Mouse (Mus musculus) heart, adult 2 months (tissue): Measurements from ENCODE around the gene Nfkbil1. TPM values are rescaled to one million over a fixed set of nuclear protein-coding genes. Genes with fewer than 3 reads are reported as not detected.

Experiments used
- DNase-seq, 2 experiments: peaks; one replicate each; pipeline ENCODE4 v3.0.0; 2021
- H3K27ac ChIP-seq: fragments of 200-600 bp; 2 replicates; pipeline ENCODE4 v1.8.1; 2022
- H3K27me3 ChIP-seq: fragments of 200-500 bp; 2 replicates; pipeline ENCODE4 v1.6.1; 2012; ENCODE audit warnings: mild to moderate bottlenecking, low read length, inconsistent platforms, mixed read lengths; ENCODE audit not compliant: control insufficient read depth, insufficient read depth
- H3K36me3 ChIP-seq: fragments of 200-500 bp; 2 replicates; pipeline ENCODE4 v1.6.1; 2012; ENCODE audit warnings: low read length, inconsistent platforms; ENCODE audit not compliant: control insufficient read depth, insufficient read depth
- H3K4me1 ChIP-seq: fragments of 200-500 bp; 2 replicates; pipeline ENCODE4 v1.6.1; 2011; ENCODE audit warnings: low read length; ENCODE audit not compliant: control insufficient read depth, insufficient read depth
- H3K4me3 ChIP-seq: fragments of 200-600 bp; 2 replicates; pipeline ENCODE4 v1.8.1; 2022
- H3K79me2 ChIP-seq: fragments of 200-500 bp; replicated peaks from 2 replicates; pipeline ENCODE4 v1.6.1; 2012; ENCODE audit warnings: mild to moderate bottlenecking, inconsistent platforms, low read length, moderate library complexity, mixed read lengths; ENCODE audit not compliant: control insufficient read depth, insufficient read depth
- H3K9ac ChIP-seq: fragments of 200-500 bp; 2 replicates; pipeline ENCODE4 v1.6.1; 2012; ENCODE audit warnings: low read depth, mild to moderate bottlenecking, control low read depth, inconsistent platforms, low read length, mixed read lengths
- CTCF ChIP-seq: fragments of 200-600 bp; IDR thresholded peaks from 2 replicates; pipeline ENCODE4 v1.8.1; 2022; ENCODE audit warnings: antibody characterized with exemption, mild to moderate bottlenecking, moderate library complexity
- EP300 ChIP-seq: fragments of 200-500 bp; IDR thresholded peaks from 2 replicates; pipeline ENCODE4 v1.6.1; 2011; ENCODE audit warnings: low read depth, low read length, control low read depth; ENCODE audit not compliant: insufficient read depth
- POLR2A ChIP-seq: fragments of 200-500 bp; IDR thresholded peaks from 2 replicates; pipeline ENCODE4 v1.6.1; 2011; ENCODE audit warnings: mild to moderate bottlenecking, low read depth, low read length, control low read depth; ENCODE audit not compliant: insufficient read depth
- WGBS: fragments of 180-500 bp; shearing (Covaris S2); methylation state at CpG from one replicate; pipeline ENCODE4 v1.1.7; 2018; 5-methylcytosine and 5-hydroxymethylcytosine counted together
- intact Hi-C: fragments of 180-260 bp; cut with DNase I; formaldehyde crosslinking; loops from one replicate; pipeline ENCODE4 v1.15.1; 2025
- polyA plus RNA-seq: library from polyadenylated mRNA; depleted of rRNA; stranded (reverse); fragments of >200 nt; gene quantifications from 2 replicates; pipeline ENCODE4 v1.2.3, GENCODE M21; 2012
- total RNA-seq, 2 experiments: library from RNA; stranded (reverse); gene quantifications; 2 replicates each; pipeline ENCODE4 v1.2.3; 2021

Nfkbil1 gene
- total and polyA plus RNA-seq, 3 experiments = 5.0 to 8.2 (median 6.5) TPM

GRCm38 (mm10) chr17:35222299-35222698 is 13.3 kb downstream of the Nfkbil1 start:
- WGBS = 43% methylated on average over 6 of the region's 6 CpGs
- DNase-seq = peak; percentile 35 to 44
- Histone ChIP-seq H3K36me3 (peaks cover 3% of the 10 kb centered on the region; the same call in 1 of the 2 replicates), H3K27me3 (no peaks in the 10 kb centered on the region), H3K4me1 (peaks cover 18% of the 10 kb centered on the region), H3K4me3 (no peak overlapping the region), H3K79me2 (0 out of 2 replicates have a peak, but pooled peaks cover 1% of the 10 kb centered on the region), H3K27ac (peak overlapping the region; percentile 67), H3K9ac (peak overlapping the region; percentile 43)
- TF ChIP-seq EP300 (no peak), CTCF (no peak), POLR2A (no peak)
- intact Hi-C loops = no loop called here

- TF ChIP-seq EP300 = no peak
- 0 out of 2 replicates have a peak, but pooled peaks have one; percentile 39 for TF ChIP-seq POLR2A
- DNase-seq = peak; percentile 73 to 78
- H3K4me3 ChIP-seq = peak within 1 kb of the TSS; percentile 34
- H3K9ac ChIP-seq = peak within 1 kb of the TSS; percentile 58
- H3K4me1 ChIP-seq = peaks cover 18% of the 10 kb centered on the region
- no peaks in the 10 kb centered on the region for H3K79me2 ChIP-seq
- peak within 1 kb of the TSS; percentile 87 for H3K27ac ChIP-seq
- 36% methylated on average over 28 of the region's 28 CpGs for WGBS
- H3K27me3 ChIP-seq = no peaks in the 10 kb centered on the region
- intact Hi-C loops = no loop called here
- H3K36me3 ChIP-seq = peaks cover 3% of the 10 kb centered on the region; the same call in 1 of the 2 replicates
Measured at GRCm38 (mm10) chr17:35220156-35220952, 15.2 kb downstream of the Nfkbil1 start, which contains the start of gene Gm16181. Gene Gm16181 (plus strand): TSS chr17:35220834.

DNA sequence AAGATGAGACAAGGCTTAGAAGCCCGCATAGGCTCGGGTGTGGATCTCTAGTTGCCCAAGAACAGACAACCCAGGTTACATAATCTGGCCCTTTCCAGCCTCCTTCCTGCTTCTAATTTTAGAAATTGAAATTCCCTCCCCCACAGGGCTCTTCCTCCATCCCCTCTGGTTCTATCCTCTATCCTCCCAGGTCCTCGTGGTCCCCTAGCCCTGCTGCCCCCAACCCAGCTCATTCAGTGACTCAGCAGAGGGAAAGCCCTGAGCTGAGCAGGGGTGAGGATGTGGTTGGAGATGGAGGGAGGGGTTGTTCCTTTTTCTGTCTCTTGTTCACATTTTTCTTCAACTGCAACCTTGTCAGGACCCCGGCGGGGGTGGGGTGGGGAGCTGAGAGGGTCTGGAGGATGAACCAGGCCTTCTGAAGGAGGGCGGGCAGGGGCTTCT is 16.0 kb downstream of the Nfkbil1 start:
- H3K27ac ChIP-seq = peak overlapping the region; percentile 87
- peak overlapping the region; percentile 9; the same call in 1 of the 2 replicates for H3K9ac ChIP-seq
- H3K27me3 ChIP-seq = no peaks in the 10 kb centered on the region
- WGBS = 35% methylated on average over 6 of the region's 6 CpGs
- H3K4me3 ChIP-seq = no peak overlapping the region
- H3K36me3 ChIP-seq = peaks cover 3% of the 10 kb centered on the region; the same call in 1 of the 2 replicates
- H3K4me1 ChIP-seq = peaks cover 18% of the 10 kb centered on the region
- peak; percentile 47 to 51 for DNase-seq
- intact Hi-C loops = loop anchor here (2.0 kb wide), 1 partner anchor 21 kb away; no protein-coding TSS in a partner anchor
- H3K79me2 ChIP-seq = no peaks in the 10 kb centered on the region
- TF ChIP-seq CTCF (no peak), POLR2A (no peak), EP300 (no peak)

DNA sequence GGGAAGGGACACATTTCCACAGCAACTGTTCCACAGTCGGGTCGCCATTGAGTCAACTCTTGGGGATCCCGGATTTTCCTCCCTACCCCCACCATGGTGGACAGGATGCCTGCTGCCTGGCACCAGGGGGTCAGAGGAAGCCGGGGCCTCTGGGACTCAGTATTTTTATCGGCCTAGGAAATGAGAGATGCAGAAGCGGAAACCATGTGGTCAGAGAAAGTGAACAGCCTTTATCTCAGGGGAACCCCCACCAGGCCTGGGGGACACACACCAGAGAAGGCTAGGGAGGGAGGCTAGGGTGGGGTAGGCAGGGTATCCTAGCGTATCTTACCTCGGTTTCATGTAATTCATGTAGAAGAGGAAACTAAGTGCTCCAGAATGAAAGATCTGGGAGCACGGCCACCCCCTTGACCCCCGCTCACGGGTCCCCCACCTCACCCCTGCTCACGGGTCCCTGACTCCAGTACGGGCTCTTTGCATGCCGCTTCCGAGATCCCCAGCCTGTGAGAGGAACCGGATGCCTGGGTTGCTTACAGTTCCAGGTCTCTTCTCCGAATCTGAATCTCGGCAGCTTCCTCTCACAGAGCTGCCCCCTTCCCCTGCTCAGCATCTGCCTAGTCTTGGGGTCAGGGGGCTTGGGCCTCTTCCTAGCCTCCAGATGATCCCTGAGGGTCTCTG is 16.9 kb downstream of the Nfkbil1 start:
- intact Hi-C loops = loop anchor here (2.0 kb wide), 1 partner anchor 20 kb away; no protein-coding TSS in a partner anchor
- Histone ChIP-seq H3K27ac (peak overlapping the region; percentile 87), H3K27me3 (no peaks in the 10 kb centered on the region), H3K9ac (peak overlapping the region; percentile 61), H3K36me3 (peaks cover 3% of the 10 kb centered on the region; the same call in 1 of the 2 replicates), H3K79me2 (no peaks in the 10 kb centered on the region), H3K4me1 (peaks cover 18% of the 10 kb centered on the region), H3K4me3 (peak overlapping the region; percentile 19; the same call in 1 of the 2 replicates)
- TF ChIP-seq CTCF = no peak
- no peak for TF ChIP-seq POLR2A
- TF ChIP-seq EP300 = 0 out of 2 replicates have a peak, but pooled peaks have one; percentile 42
- peak; percentile 57 to 73 for DNase-seq
- 50% methylated on average over 18 of the region's 18 CpGs for WGBS

DNA sequence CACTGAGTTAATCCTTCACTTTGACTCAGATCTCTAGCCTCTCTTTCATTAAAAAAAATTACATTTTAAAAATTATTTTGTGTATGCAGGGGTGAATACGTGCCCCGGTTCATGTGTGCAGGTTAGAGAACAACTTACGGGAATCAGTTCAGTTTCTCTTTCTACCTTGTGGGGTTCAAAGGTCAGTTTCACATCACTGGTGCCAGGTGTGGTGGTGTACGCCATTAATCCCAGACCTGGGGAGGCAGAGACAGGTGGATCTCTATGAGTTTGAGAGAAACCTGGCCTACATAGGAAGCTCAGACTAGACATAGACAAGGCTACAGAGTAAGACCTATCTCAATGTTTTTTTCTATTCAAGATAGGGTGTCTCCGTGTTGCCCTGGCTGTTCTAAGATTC is 22.5 kb downstream of the Nfkbil1 start:
- H3K79me2 ChIP-seq = no peaks in the 10 kb centered on the region
- no peaks in the 10 kb centered on the region for H3K27me3 ChIP-seq
- no peak for TF ChIP-seq EP300
- TF ChIP-seq POLR2A = no peak
- no peak for TF ChIP-seq CTCF
- no peak overlapping the region for H3K27ac ChIP-seq
- DNase-seq = no peak
- H3K4me1 ChIP-seq = peaks cover 4% of the 10 kb centered on the region
- H3K4me3 ChIP-seq = no peak overlapping the region
- H3K36me3 ChIP-seq = no peaks in the 10 kb centered on the region
- WGBS = 95% methylated on average over 5 of the region's 5 CpGs
- intact Hi-C loops = no loop called here
- no peak overlapping the region for H3K9ac ChIP-seq
